Mouse (Mus musculus) testis, adult 2 months (tissue): Measurements from ENCODE around the gene Gal3st2b. TPM values are rescaled to one million over a fixed set of nuclear protein-coding genes. Genes with fewer than 3 reads are reported as not detected.
"Not testable (repeated sequence)": the region's sequence is repeated elsewhere in the genome, so short reads cannot be mapped to it uniquely, and the experiment has no call there.

Experiments
- H3K27ac ChIP-seq: fragments of 200-500 bp; 2 replicates; pipeline ENCODE4 v1.5.1; 2012; ENCODE audit warnings: low read depth, low read length; ENCODE audit not compliant: control insufficient read depth, insufficient read depth
- H3K27me3 ChIP-seq: fragments of 200-500 bp; 2 replicates; pipeline ENCODE4 v1.6.1; 2012; ENCODE audit warnings: mild to moderate bottlenecking, low read length, moderate library complexity; ENCODE audit not compliant: control insufficient read depth, insufficient read depth
- H3K36me3 ChIP-seq: fragments of 200-500 bp; 2 replicates; pipeline ENCODE4 v1.6.1; 2012; ENCODE audit warnings: mild to moderate bottlenecking, low read length; ENCODE audit not compliant: control insufficient read depth, insufficient read depth
- H3K4me1 ChIP-seq: fragments of 200-500 bp; 2 replicates; pipeline ENCODE4 v1.6.1; 2012; ENCODE audit warnings: low read length; ENCODE audit not compliant: control insufficient read depth, insufficient read depth
- H3K4me3 ChIP-seq: fragments of 200-500 bp; 2 replicates; pipeline ENCODE4 v1.5.1; 2012; ENCODE audit warnings: low read depth, mild to moderate bottlenecking, low read length, moderate library complexity, mixed read lengths; ENCODE audit not compliant: control insufficient read depth
- CTCF ChIP-seq: fragments of 200-500 bp; IDR thresholded peaks from 2 replicates; pipeline ENCODE4 v1.5.1; 2012; ENCODE audit warnings: low read depth, mild to moderate bottlenecking, inconsistent platforms, low read length, moderate library complexity; ENCODE audit not compliant: control insufficient read depth, insufficient read depth, insufficient replicate concordance
- POLR2A ChIP-seq: fragments of 200-500 bp; IDR thresholded peaks from 2 replicates; pipeline ENCODE4 v1.6.1; 2012; ENCODE audit warnings: low read depth, mild to moderate bottlenecking, inconsistent platforms, low read length, moderate library complexity; ENCODE audit not compliant: control insufficient read depth
- polyA plus RNA-seq: library from polyadenylated mRNA; depleted of rRNA; stranded (reverse); fragments of >200 nt; gene quantifications from 2 replicates; pipeline ENCODE4 v1.2.3, GENCODE M21; 2012; rRNA removed

Gene Gal3st2b
- polyA plus RNA-seq, 1 experiment, result 0.19 TPM

GRCm38 (mm10) chr1:93986167-93986566 is 68.1 kb downstream of the Gal3st2b start:
- no peak overlapping the region for H3K27ac ChIP-seq
- TF ChIP-seq CTCF (no peak), POLR2A (no peak)
- H3K36me3 ChIP-seq, result no peaks in the 10 kb centered on the region
- no peak overlapping the region for H3K4me3 ChIP-seq
- H3K27me3 ChIP-seq, result no peaks in the 10 kb centered on the region
- H3K4me1 ChIP-seq, result no peaks in the 10 kb centered on the region

GRCm38 (mm10) chr1:93988786-93989185 is 70.7 kb downstream of the Gal3st2b start:
- TF ChIP-seq POLR2A (no peak), CTCF (no peak)
- H3K4me3 ChIP-seq, result no peak overlapping the region
- no peaks in the 10 kb centered on the region for H3K27me3 ChIP-seq
- H3K27ac ChIP-seq, result no peak overlapping the region
- no peaks in the 10 kb centered on the region for H3K4me1 ChIP-seq
- H3K36me3 ChIP-seq, result no peaks in the 10 kb centered on the region

GRCm38 (mm10) chr1:93990209-93990608 is 72.1 kb downstream of the Gal3st2b start, which contains the start of gene Gal3st2c:
TSS of gene Gal3st2c (plus strand) at chr1:93990509.
- H3K27ac ChIP-seq, H3K4me1 ChIP-seq, H3K4me3 ChIP-seq, H3K27me3 ChIP-seq, H3K36me3 ChIP-seq: not testable (repeated sequence)

DNA sequence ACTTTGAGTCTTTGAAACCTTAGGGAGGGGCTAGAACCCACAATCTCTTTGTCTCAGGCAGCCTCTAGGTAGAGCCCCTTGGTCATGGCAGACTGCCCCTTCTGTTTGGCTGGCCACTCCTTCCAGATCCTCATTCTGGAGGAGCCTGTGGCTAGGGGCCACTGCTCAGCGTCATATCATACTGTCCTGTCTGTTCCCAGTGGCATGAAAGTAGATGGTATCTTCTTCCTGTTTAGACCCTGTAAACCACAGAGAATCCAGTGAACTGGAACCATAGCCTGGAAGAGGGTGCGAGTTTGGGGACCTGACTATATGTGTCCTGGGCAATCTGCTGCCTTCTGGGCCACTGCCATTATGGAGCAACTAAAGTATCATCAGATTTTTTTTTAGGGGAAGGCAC is 73.0 kb downstream of the Gal3st2b start:
- H3K27ac ChIP-seq, H3K27me3 ChIP-seq, H3K4me3 ChIP-seq, H3K4me1 ChIP-seq, H3K36me3 ChIP-seq: not testable (repeated sequence)

DNA sequence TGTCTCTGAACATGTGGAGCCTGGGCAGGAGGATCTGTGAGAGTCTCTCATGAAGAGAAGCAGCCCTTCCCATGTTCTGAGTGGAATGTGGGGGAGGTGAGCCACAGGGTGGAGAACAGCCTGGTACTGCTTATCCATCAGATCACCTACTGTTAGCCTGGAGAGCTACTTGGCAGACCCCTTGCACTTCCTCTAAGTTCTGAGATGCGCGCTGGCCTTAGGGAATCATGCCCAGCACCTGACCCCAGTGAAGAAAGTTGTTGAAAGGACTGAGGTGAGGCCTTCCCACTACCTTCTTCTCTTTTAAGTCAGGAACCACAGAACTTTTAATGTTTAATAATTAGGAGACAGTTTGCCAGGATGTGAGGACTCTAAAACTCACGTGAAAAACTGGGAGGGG is 73.4 kb downstream of the Gal3st2b start:
- not testable (repeated sequence) for H3K27me3 ChIP-seq, H3K27ac ChIP-seq, H3K4me3 ChIP-seq, H3K36me3 ChIP-seq, H3K4me1 ChIP-seq

Other genes with a start within 250 kb of the Gal3st2b start
- gene Bok, start 232.7 kb upstream of the Gal3st2b start, polyA plus RNA-seq, result 5.6 and 9.7 TPM in 2 replicates
- gene Atg4b, start 166.8 kb upstream of the Gal3st2b start, polyA plus RNA-seq, result 36.5 and 38.3 TPM in 2 replicates
- 261 and 291 TPM in 2 replicates for gene Thap4, start 163.4 kb upstream of the Gal3st2b start, polyA plus RNA-seq
- gene Dtymk, start 116.4 kb upstream of the Gal3st2b start, polyA plus RNA-seq, result 80.9 and 81.9 TPM in 2 replicates
- gene Ing5, start 114.3 kb upstream of the Gal3st2b start, polyA plus RNA-seq, result 7.9 and 9.0 TPM in 2 replicates
- gene D2hgdh, start 93.4 kb upstream of the Gal3st2b start, polyA plus RNA-seq, result 13.4 and 13.5 TPM in 2 replicates
- 0.56 and 0.71 TPM in 2 replicates for gene Gal3st2, start 57.0 kb upstream of the Gal3st2b start, polyA plus RNA-seq
- 0.01 TPM in 1 of 2 replicates, not detected in the other for gene Gal3st2c, start 72.2 kb downstream of the Gal3st2b start, polyA plus RNA-seq
- not detected in 2 replicates for gene Neu4, start 102.1 kb downstream of the Gal3st2b start, polyA plus RNA-seq
- not detected in 2 replicates for gene Pdcd1, start 134.2 kb downstream of the Gal3st2b start, polyA plus RNA-seq